Comparison of ENCODE assay signal across 8 mouse cellular contexts in the genomic region with DNA sequence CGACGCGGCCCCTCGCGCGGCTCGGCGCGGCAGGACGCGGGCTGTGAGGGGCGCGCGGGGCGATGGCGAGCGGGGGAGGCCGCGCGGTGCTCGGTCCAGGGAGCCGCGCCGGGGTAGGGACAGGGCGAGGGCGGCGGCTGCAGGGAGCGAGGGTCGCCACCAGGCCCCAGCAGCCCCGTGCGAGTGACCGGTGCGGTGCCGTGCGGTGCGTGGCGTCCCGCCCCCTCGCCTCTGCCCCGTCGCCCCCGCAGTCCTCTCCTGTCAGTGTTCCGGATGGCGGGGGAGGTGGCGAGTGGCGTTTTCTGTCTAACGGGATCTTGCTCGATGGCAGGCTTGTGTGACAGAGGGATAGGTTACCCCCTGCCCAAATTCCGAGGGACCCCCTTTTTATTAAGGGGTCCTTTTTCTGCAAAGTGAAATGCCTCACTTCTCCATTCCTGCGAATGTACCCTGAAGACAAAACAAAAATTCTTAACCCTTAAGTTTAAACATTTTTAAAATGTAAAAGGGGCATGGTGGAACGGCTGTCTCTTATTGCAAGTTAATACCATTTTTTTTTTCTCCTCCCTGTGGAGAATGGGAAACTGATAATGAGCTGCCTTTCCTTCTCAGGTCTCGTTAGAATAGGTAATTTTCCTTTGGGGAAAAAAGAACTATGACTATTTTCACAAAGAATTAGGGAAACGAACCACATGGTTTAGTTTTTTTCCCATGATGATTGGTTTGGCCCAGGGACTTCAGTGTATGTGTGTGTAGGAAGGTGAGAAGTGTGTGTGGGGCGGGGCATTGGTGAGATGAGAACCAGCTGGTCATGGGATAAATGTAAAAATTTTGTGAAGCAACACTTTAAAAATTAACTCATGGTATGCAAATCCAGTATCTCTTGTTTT. TPM values are rescaled to one million over a fixed set of nuclear protein-coding genes. Genes with fewer than 3 reads are reported as not detected.
DNase-seq lines count a peak whose midpoint lies in the region; ATAC-seq and TF ChIP-seq lines count a peak whose summit lies in the region.

No protein-coding gene starts in this region.

- peak overlapping the region; percentile 77 for H3K4me2 ChIP-seq in heart, embryonic 13.5 days

- no peaks in the 10 kb centered on the region for H3K4me1 ChIP-seq in ES-Bruce4 (ENCODE audit: control insufficient read depth, insufficient read depth, low read length)
- peaks cover 37% of the 10 kb centered on the region for H3K4me1 ChIP-seq in heart, embryonic 13.5 days

- H3K27me3 ChIP-seq in ES-Bruce4 (ENCODE audit: control insufficient read depth, insufficient read depth, low read length, poor library complexity, severe bottlenecking): no peaks in the 10 kb centered on the region
- H3K27me3 ChIP-seq in heart, embryonic 13.5 days (replicated peaks): no peaks in the 10 kb centered on the region

- H3K4me3 ChIP-seq in ES-Bruce4 (ENCODE audit: low read depth, low read length): peak overlapping the region; percentile 93
- H3K4me3 ChIP-seq in heart, embryonic 13.5 days: peak overlapping the region; percentile 96

- H3K36me3 ChIP-seq in ES-Bruce4 (ENCODE audit: control insufficient read depth, insufficient read depth, low read length, poor library complexity, severe bottlenecking): no peaks in the 10 kb centered on the region
- no peaks in the 10 kb centered on the region for H3K36me3 ChIP-seq in heart, embryonic 13.5 days

- under 1% methylated on average over 50 of the region's 54 CpGs for WGBS in heart, embryonic 13.5 days

- DNase-seq in adrenal gland, adult (ENCODE audit: inconsistent age in 2 of 2, low spot score in 1 of 2): peak; percentile 66 to 81
- peak; percentile 32 for DNase-seq in embryo, embryonic 11 days
- peak; percentile 58 for DNase-seq in kidney, postnatal 14 days
- peak; percentile 24 to 38 for DNase-seq in lung, adult 18-20 months

- H3K27ac ChIP-seq in ES-Bruce4 (ENCODE audit: insufficient read depth, low read length): peak overlapping the region; percentile 17; the same call in 1 of the 2 replicates
- peak overlapping the region; percentile 95 for H3K27ac ChIP-seq in heart, embryonic 13.5 days (replicated peaks)

- peak overlapping the region; percentile 82 for H3K9ac ChIP-seq in ES-Bruce4 (ENCODE audit: low read depth, poor library complexity, severe bottlenecking)
- H3K9ac ChIP-seq in heart, embryonic 13.5 days: peak overlapping the region; percentile 97

- TF ChIP-seq CTCF in ES-Bruce4 (IDR thresholded peaks at IDR 0.05; ENCODE audit: low read depth, low read length): no peak

- peak; percentile 53 for ATAC-seq in heart, embryonic 13.5 days (ENCODE audit: extremely low read depth, insufficient number of reproducible peaks, low FRiP score, low TSS enrichment)
- ATAC-seq in neutrophil, adult 5-6 weeks (ENCODE audit: extremely low read depth, insufficient number of reproducible peaks, low FRiP score, poor library complexity, severe bottlenecking): peak; percentile 40; the same call in 1 of the 2 replicates
- ATAC-seq in monocyte, adult 5-6 weeks (replicated peaks; ENCODE audit: insufficient number of reproducible peaks, low FRiP score, low TSS enrichment, poor library complexity, severe bottlenecking): no peak

- no peak for TF ChIP-seq POLR2A in ES-Bruce4 (IDR thresholded peaks at IDR 0.05; ENCODE audit: insufficient read depth, low read length)

- no peaks in the 10 kb centered on the region for H3K9me3 ChIP-seq in ES-Bruce4 (replicated peaks; ENCODE audit: control insufficient read depth, insufficient read depth, low read length, poor library complexity, severe bottlenecking)
- H3K9me3 ChIP-seq in heart, embryonic 13.5 days: no peaks in the 10 kb centered on the region

- no peak for TF ChIP-seq EP300 in ES-Bruce4 (IDR thresholded peaks at IDR 0.05; ENCODE audit: insufficient read depth, low read depth, low read length)

RNA-seq across cellular contexts. Expression of gene Abi2, which starts 0.8 kb away (rescaled TPM):
- polyA plus RNA-seq in ES-Bruce4 (2011; ENCODE audit: insufficient read depth, insufficient read length, low read depth, missing spikeins): 47.0 and 53.4 TPM in 2 replicates
- 25.8 and 27.2 TPM in 2 replicates for polyA plus RNA-seq in heart, embryonic 13.5 days (2015; fragmentation: Nextera tagmentation; extraction: Ambion mirVana)
- 3.4 and 5.4 TPM in 2 replicates for total RNA-seq in neutrophil, adult 5-6 weeks (2017)
- 5.9 to 11.5 TPM (median 8.9 TPM) in 3 replicates for total RNA-seq in monocyte, adult 5-6 weeks (2017)
